Mouse (Mus musculus) limb, embryonic 12.5 days (tissue): Measurements from ENCODE around the gene Exoc2. TPM values are rescaled to one million over a fixed set of nuclear protein-coding genes. Genes with fewer than 3 reads are reported as not detected.

Experiments
- ATAC-seq: fragments of 200-750 bp; cut with Nextera tagmentation; 2 replicates; pipeline ENCODE4 v1.8.0; 2017; ENCODE audit warnings: low read depth, moderate TSS enrichment; ENCODE audit not compliant: insufficient number of reproducible peaks, insufficient read depth, low FRiP score, low TSS enrichment
- H3K27ac ChIP-seq: fragments of 300-500 bp; sonication (generic); 2 replicates; pipeline ENCODE4 v1.5.1; 2016; ENCODE audit warnings: mild to moderate bottlenecking, moderate library complexity
- H3K27me3 ChIP-seq: fragments of 300-500 bp; sonication (generic); 2 replicates; pipeline ENCODE4 v1.6.1; 2016; ENCODE audit warnings: mild to moderate bottlenecking, moderate library complexity
- H3K36me3 ChIP-seq: fragments of 300-500 bp; sonication (generic); 2 replicates; pipeline ENCODE4 v1.6.1; 2016; ENCODE audit warnings: mild to moderate bottlenecking, moderate library complexity
- H3K4me1 ChIP-seq: fragments of 300-500 bp; sonication (generic); replicated peaks from 2 replicates; pipeline ENCODE4 v1.6.1; 2016
- H3K4me2 ChIP-seq: fragments of 300-500 bp; sonication (generic); 2 replicates; pipeline ENCODE4 v1.6.1; 2016; ENCODE audit warnings: mild to moderate bottlenecking, moderate library complexity
- H3K4me3 ChIP-seq: fragments of 300-500 bp; sonication (generic); replicated peaks from 2 replicates; pipeline ENCODE4 v1.5.1; 2016; ENCODE audit warnings: mild to moderate bottlenecking
- H3K9ac ChIP-seq: fragments of 300-500 bp; sonication (generic); replicated peaks from 2 replicates; pipeline ENCODE4 v1.6.1; 2016; ENCODE audit warnings: mild to moderate bottlenecking, moderate library complexity
- H3K9me3 ChIP-seq: fragments of 300-500 bp; sonication (generic); 2 replicates; pipeline ENCODE4 v1.6.1; 2016; ENCODE audit warnings: mild to moderate bottlenecking, moderate library complexity
- WGBS: fragments of 180-500 bp; shearing (Covaris S2); methylation state at CpG from one replicate; pipeline ENCODE4 v1.1.7; 2016; 5-methylcytosine and 5-hydroxymethylcytosine counted together
- polyA plus RNA-seq: library from polyadenylated mRNA; unstranded; fragments of >200 nt; fragmentation: Nextera tagmentation; extraction: Ambion mirVana; gene quantifications from 2 replicates; pipeline ENCODE4 v1.2.1, GENCODE M21; 2016

Exoc2 gene
- polyA plus RNA-seq, 1 experiment from 2014 or later: 38.1 TPM

- Histone ChIP-seq H3K27me3 (no peaks in the 10 kb centered on the region), H3K4me1 (no peaks in the 10 kb centered on the region), H3K9ac (no peak overlapping the region), H3K27ac (no peak overlapping the region), H3K4me3 (no peak overlapping the region), H3K9me3 (no peaks in the 10 kb centered on the region), H3K36me3 (0 out of 2 replicates have a peak, but pooled peaks cover 12% of the 10 kb centered on the region), H3K4me2 (no peak overlapping the region)
- 84% methylated on average over 4 of the region's 4 CpGs for WGBS
- ATAC-seq: no peak
Measured at GRCm38 (mm10) chr13:30846506-30846905, 127.4 kb downstream of the Exoc2 start.

- Histone ChIP-seq H3K9me3 (no peaks in the 10 kb centered on the region), H3K4me2 (no peak overlapping the region), H3K36me3 (peaks cover 17% of the 10 kb centered on the region; the same call in 1 of the 2 replicates), H3K4me1 (no peaks in the 10 kb centered on the region), H3K4me3 (no peak overlapping the region), H3K27ac (no peak overlapping the region), H3K27me3 (no peaks in the 10 kb centered on the region), H3K9ac (no peak overlapping the region)
- WGBS: 81% methylated on average over 4 of the region's 4 CpGs
- no peak for ATAC-seq
Measured at GRCm38 (mm10) chr13:30843049-30843448, 130.8 kb downstream of the Exoc2 start.

- H3K27me3 ChIP-seq: no peaks in the 10 kb centered on the region
- no peak for ATAC-seq
- 88% methylated on average over 2 of the region's 2 CpGs for WGBS
- H3K27ac ChIP-seq: no peak overlapping the region
- H3K9me3 ChIP-seq: no peaks in the 10 kb centered on the region
- H3K4me3 ChIP-seq: no peak overlapping the region
- no peaks in the 10 kb centered on the region for H3K4me1 ChIP-seq
- no peak overlapping the region for H3K4me2 ChIP-seq
- H3K9ac ChIP-seq: no peak overlapping the region
- peaks cover 16% of the 10 kb centered on the region; the same call in 1 of the 2 replicates for H3K36me3 ChIP-seq
Measured at GRCm38 (mm10) chr13:30841843-30842242, 132.1 kb downstream of the Exoc2 start.

GRCm38 (mm10) chr13:30841306-30841705 lies 132.6 kb downstream of the Exoc2 start:
- Histone ChIP-seq H3K4me1 (no peaks in the 10 kb centered on the region), H3K4me3 (no peak overlapping the region), H3K9ac (no peak overlapping the region), H3K27ac (no peak overlapping the region), H3K27me3 (no peaks in the 10 kb centered on the region), H3K9me3 (no peaks in the 10 kb centered on the region), H3K36me3 (peaks cover 16% of the 10 kb centered on the region; the same call in 1 of the 2 replicates), H3K4me2 (no peak overlapping the region)
- WGBS: 68% methylated on average over 4 of the region's 4 CpGs
- no peak for ATAC-seq

GRCm38 (mm10) chr13:30840700-30841099 lies 133.2 kb downstream of the Exoc2 start:
- ATAC-seq: no peak
- 84% methylated on average over 3 of the region's 3 CpGs for WGBS
- H3K4me3 ChIP-seq: no peak overlapping the region
- H3K4me1 ChIP-seq: no peaks in the 10 kb centered on the region
- H3K27ac ChIP-seq: no peak overlapping the region
- H3K36me3 ChIP-seq: peaks cover 16% of the 10 kb centered on the region; the same call in 1 of the 2 replicates
- H3K27me3 ChIP-seq: no peaks in the 10 kb centered on the region
- no peak overlapping the region for H3K4me2 ChIP-seq
- no peak overlapping the region for H3K9ac ChIP-seq
- H3K9me3 ChIP-seq: no peaks in the 10 kb centered on the region

GRCm38 (mm10) chr13:30836342-30836741 lies 137.6 kb downstream of the Exoc2 start:
- Histone ChIP-seq H3K36me3 (peaks cover 8% of the 10 kb centered on the region; the same call in 1 of the 2 replicates), H3K9ac (no peak overlapping the region), H3K9me3 (no peaks in the 10 kb centered on the region), H3K4me1 (peaks cover 11% of the 10 kb centered on the region), H3K27ac (no peak overlapping the region), H3K27me3 (no peaks in the 10 kb centered on the region), H3K4me3 (no peak overlapping the region), H3K4me2 (no peak overlapping the region)
- WGBS: 84% methylated on average over 1 of the region's 1 CpGs
- ATAC-seq: no peak

- ATAC-seq: no peak
- Histone ChIP-seq H3K27me3 (no peaks in the 10 kb centered on the region), H3K4me3 (no peak overlapping the region), H3K9me3 (no peaks in the 10 kb centered on the region), H3K4me2 (no peak overlapping the region; the same call in 1 of the 2 replicates), H3K36me3 (peaks cover 7% of the 10 kb centered on the region; the same call in 1 of the 2 replicates), H3K9ac (no peak overlapping the region), H3K27ac (no peak overlapping the region), H3K4me1 (peaks cover 15% of the 10 kb centered on the region)
- 85% methylated on average over 9 of the region's 9 CpGs for WGBS
Measured at GRCm38 (mm10) chr13:30834859-30835258, 139.0 kb downstream of the Exoc2 start.

- Histone ChIP-seq H3K9me3 (no peaks in the 10 kb centered on the region), H3K4me2 (peak overlapping the region; percentile 7; the same call in 1 of the 2 replicates), H3K4me1 (peaks cover 15% of the 10 kb centered on the region), H3K9ac (no peak overlapping the region), H3K36me3 (0 out of 2 replicates have a peak, but pooled peaks cover 2% of the 10 kb centered on the region), H3K27me3 (no peaks in the 10 kb centered on the region), H3K27ac (no peak overlapping the region), H3K4me3 (no peak overlapping the region)
- 57% methylated on average over 6 of the region's 6 CpGs for WGBS
- no peak for ATAC-seq
Measured at GRCm38 (mm10) chr13:30834349-30834748, 139.5 kb downstream of the Exoc2 start.

GRCm38 (mm10) chr13:30833476-30834149 lies 140.3 kb downstream of the Exoc2 start:
- H3K4me3 ChIP-seq: no peak overlapping the region
- WGBS: 78% methylated on average over 6 of the region's 6 CpGs
- H3K9ac ChIP-seq: no peak overlapping the region
- H3K36me3 ChIP-seq: no peaks in the 10 kb centered on the region
- no peaks in the 10 kb centered on the region for H3K9me3 ChIP-seq
- H3K27me3 ChIP-seq: no peaks in the 10 kb centered on the region
- no peak overlapping the region for H3K27ac ChIP-seq
- H3K4me1 ChIP-seq: peaks cover 15% of the 10 kb centered on the region
- no peak overlapping the region for H3K4me2 ChIP-seq
- ATAC-seq: no peak

GRCm38 (mm10) chr13:30831369-30831768 lies 142.5 kb downstream of the Exoc2 start:
- no peak overlapping the region for H3K4me2 ChIP-seq
- WGBS: 84% methylated on average over 6 of the region's 6 CpGs
- no peaks in the 10 kb centered on the region for H3K27me3 ChIP-seq
- H3K9ac ChIP-seq: no peak overlapping the region
- no peaks in the 10 kb centered on the region for H3K36me3 ChIP-seq
- H3K4me1 ChIP-seq: peaks cover 15% of the 10 kb centered on the region
- no peaks in the 10 kb centered on the region for H3K9me3 ChIP-seq
- H3K4me3 ChIP-seq: no peak overlapping the region
- H3K27ac ChIP-seq: no peak overlapping the region
- ATAC-seq: no peak

- WGBS: 91% methylated on average over 7 of the region's 7 CpGs
Measured at GRCm38 (mm10) chr13:30826511-30826910, 147.4 kb downstream of the Exoc2 start.

GRCm38 (mm10) chr13:30824903-30825302 lies 149.0 kb downstream of the Exoc2 start:
- Histone ChIP-seq H3K4me3 (no peak overlapping the region), H3K9ac (no peak overlapping the region), H3K4me2 (no peak overlapping the region), H3K9me3 (no peaks in the 10 kb centered on the region), H3K27me3 (no peaks in the 10 kb centered on the region), H3K27ac (no peak overlapping the region), H3K4me1 (no peaks in the 10 kb centered on the region), H3K36me3 (peaks cover 20% of the 10 kb centered on the region)
- ATAC-seq: no peak
- 84% methylated on average over 3 of the region's 3 CpGs for WGBS

More at GRCm38 (mm10) chr13:30826511-30826910, 147.4 kb downstream of the Exoc2 start:
- no peak for ATAC-seq
- Histone ChIP-seq H3K27ac (no peak overlapping the region), H3K36me3 (peaks cover 11% of the 10 kb centered on the region), H3K4me3 (no peak overlapping the region), H3K9me3 (no peaks in the 10 kb centered on the region), H3K4me1 (peaks cover 4% of the 10 kb centered on the region), H3K27me3 (no peaks in the 10 kb centered on the region), H3K4me2 (no peak overlapping the region), H3K9ac (no peak overlapping the region)
